Mouse (Mus musculus): Measurements from ENCODE around the gene Gkn2.

DNA sequence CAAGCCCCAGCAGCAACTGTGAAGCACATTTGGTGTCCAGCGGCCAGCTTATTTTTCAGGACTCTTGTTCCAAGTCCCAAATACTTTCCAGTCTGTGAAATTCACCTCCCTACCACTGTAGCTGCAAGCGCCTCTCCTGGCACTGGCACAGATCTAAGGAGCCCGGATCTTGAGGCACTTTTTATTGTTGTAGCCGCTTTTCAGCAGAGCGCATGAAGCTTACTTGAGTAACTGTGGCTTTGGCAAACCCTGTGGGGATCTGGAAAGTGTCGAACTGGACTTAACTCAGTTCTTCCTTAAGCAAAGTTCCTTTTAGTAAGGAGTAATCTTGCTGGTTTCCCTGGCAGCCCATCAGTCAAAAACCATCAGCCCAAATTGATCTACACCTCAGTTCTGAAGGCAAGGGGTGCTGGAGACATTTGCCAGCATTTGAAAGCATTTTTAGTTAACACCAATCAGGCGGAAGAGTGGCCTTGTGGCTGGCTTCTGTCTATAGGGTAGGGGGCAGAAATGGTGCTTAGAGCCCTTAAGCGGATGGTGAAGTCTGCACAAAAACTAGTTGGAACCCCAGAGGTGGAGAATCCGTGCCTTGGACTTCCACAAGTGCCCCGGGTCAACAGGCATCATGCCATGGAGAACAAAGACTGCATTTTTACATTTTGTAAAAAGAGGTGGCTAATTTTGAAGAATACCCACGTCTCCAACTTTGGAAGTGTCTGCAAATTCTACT lies 38.6 kb upstream of the Gkn2 start:
- TF ChIP-seq MAX (IDR thresholded peaks at IDR 0.05; ENCODE audit: low read length) (no peak), GATA1 (IDR thresholded peaks at IDR 0.05; ENCODE audit: low read depth, low read length) (no peak), USF2 (IDR thresholded peaks at IDR 0.05; ENCODE audit: borderline replicate concordance in 1 of 2, insufficient read depth in 1 of 2, low read depth in 1 of 2, low read length in 2 of 2) (no peak), SMC3 (IDR thresholded peaks at IDR 0.05; ENCODE audit: low read depth, low read length) (no peak), RCOR1 (IDR thresholded peaks at IDR 0.05; ENCODE audit: low read depth, low read length) (no peak), POLR2A (IDR thresholded peaks at IDR 0.05; ENCODE audit: control insufficient read depth in 1 of 2, insufficient read depth in 1 of 2, low read depth in 1 of 2, low read length in 2 of 2, poor library complexity in 1 of 2) (no peak)

All from MEL (cell line).